Mouse (Mus musculus) MEL (cell line): ENCODE results near the gene Scrn1. TPM values are rescaled to one million over a fixed set of nuclear protein-coding genes. Genes with fewer than 3 reads are reported as not detected.

ENCODE experiments used
- DNase-seq: peaks from one replicate; pipeline ENCODE4 v3.0.0; 2011; ENCODE audit warnings: low read depth, low spot score
- H3K27ac ChIP-seq: 2 replicates; pipeline ENCODE4 v1.5.1; 2012; ENCODE audit warnings: low read depth, mild to moderate bottlenecking, control low read depth, low read length, moderate library complexity; ENCODE audit not compliant: control insufficient read depth
- H3K27me3 ChIP-seq, 2 experiments: fragments of 150-350 bp in 1 of 2; sonication (generic) in 1 of 2; 2 replicates each; pipeline ENCODE4 v1.6.1; 2012; ENCODE audit warnings: low read length in 2 of 2, mild to moderate bottlenecking in 2 of 2, improper control_type of control experiment in 1 of 2, moderate library complexity in 1 of 2; ENCODE audit not compliant: insufficient read depth in 2 of 2, control insufficient read depth in 1 of 2
- H3K36me3 ChIP-seq, 2 experiments: 2 replicates each; pipeline ENCODE4 v1.6.1; 2012 to 2014; ENCODE audit warnings: low read length in 2 of 2, improper control_type of control experiment in 1 of 2, inconsistent platforms in 1 of 2, mild to moderate bottlenecking in 1 of 2; ENCODE audit not compliant: insufficient read depth in 2 of 2, control insufficient read depth in 1 of 2
- H3K4me1 ChIP-seq, 2 experiments: fragments of 150-350 bp in 1 of 2; sonication (generic) in 1 of 2; 2 replicates each; pipeline ENCODE4 v1.6.1; 2012; ENCODE audit warnings: low read length in 2 of 2, improper control_type of control experiment in 1 of 2, mild to moderate bottlenecking in 1 of 2; ENCODE audit not compliant: insufficient read depth in 2 of 2, control insufficient read depth in 1 of 2
- H3K4me3 ChIP-seq, 2 experiments: fragments of 150-350 bp in 1 of 2; sonication (generic) in 1 of 2; 2 replicates each; pipeline ENCODE4 v1.5.1; 2012; ENCODE audit warnings: low read depth in 2 of 2, low read length in 2 of 2, mild to moderate bottlenecking in 2 of 2, moderate library complexity in 2 of 2, control low read depth in 1 of 2, improper control_type of control experiment in 1 of 2; ENCODE audit not compliant: control insufficient read depth in 1 of 2, insufficient read depth in 1 of 2
- H3K79me2 ChIP-seq: 2 replicates; pipeline ENCODE4 v1.6.1; 2012; ENCODE audit warnings: mild to moderate bottlenecking, low read length, moderate library complexity; ENCODE audit not compliant: control insufficient read depth, poor library complexity, insufficient read depth
- H3K9ac ChIP-seq: 2 replicates; pipeline ENCODE4 v1.6.1; 2012; ENCODE audit warnings: low read depth, mild to moderate bottlenecking, control low read depth, low read length, moderate library complexity; ENCODE audit not compliant: control insufficient read depth, poor library complexity, severe bottlenecking
- H3K9me3 ChIP-seq: fragments of 150-350 bp; sonication (generic); replicated peaks from 2 replicates; pipeline ENCODE4 v1.6.1; 2012; ENCODE audit warnings: mild to moderate bottlenecking, low read length, improper control_type of control experiment, moderate library complexity; ENCODE audit not compliant: insufficient read depth
- CHD1 ChIP-seq: IDR thresholded peaks from 2 replicates; pipeline ENCODE4 v1.6.1; 2012; ENCODE audit warnings: low read depth, mild to moderate bottlenecking, inconsistent platforms, low read length, improper control_type of control experiment
- CHD2 ChIP-seq: IDR thresholded peaks from 2 replicates; pipeline ENCODE4 v1.6.1; 2011; ENCODE audit warnings: low read length, improper control_type of control experiment
- CTCF ChIP-seq, 3 experiments: IDR thresholded peaks in 2 of 3; conservative IDR thresholded peaks in 1 of 3; 2 replicates each; pipeline ENCODE4 v1.5.1; 2011 to 2012; ENCODE audit warnings: low read length in 3 of 3, low read depth in 2 of 3, mild to moderate bottlenecking in 2 of 3, improper control_type of control experiment in 1 of 3, inconsistent platforms in 1 of 3, mixed read lengths in 1 of 3, moderate library complexity in 1 of 3; ENCODE audit not compliant: control insufficient read depth in 1 of 3, insufficient read depth in 1 of 3, poor library complexity in 1 of 3, severe bottlenecking in 1 of 3
- ELF1 ChIP-seq: IDR thresholded peaks from 2 replicates; pipeline ENCODE4 v1.6.1; 2014; ENCODE audit warnings: low read depth, mild to moderate bottlenecking, inconsistent platforms, low read length, improper control_type of control experiment, moderate library complexity
- EP300 ChIP-seq, 2 experiments: IDR thresholded peaks; 2 replicates each; pipeline ENCODE4 v1.6.1; 2011; ENCODE audit warnings: improper control_type of control experiment in 2 of 2, low read length in 2 of 2, low read depth in 1 of 2, mild to moderate bottlenecking in 1 of 2
- ETS1 ChIP-seq: IDR thresholded peaks from 2 replicates; pipeline ENCODE4 v1.6.1; 2012; ENCODE audit warnings: low read depth, mild to moderate bottlenecking, inconsistent platforms, low read length, improper control_type of control experiment, moderate library complexity
- GATA1 ChIP-seq: IDR thresholded peaks from 2 replicates; pipeline ENCODE4 v1.6.1; 2011; ENCODE audit warnings: low read depth, low read length, improper control_type of control experiment
- HCFC1 ChIP-seq: IDR thresholded peaks from 2 replicates; pipeline ENCODE4 v1.6.1; 2012; ENCODE audit warnings: low read depth, mild to moderate bottlenecking, inconsistent platforms, low read length, improper control_type of control experiment, moderate library complexity
- JUND ChIP-seq: IDR thresholded peaks from 2 replicates; pipeline ENCODE4 v1.6.1; 2011; ENCODE audit warnings: low read depth, mild to moderate bottlenecking, improper control_type of control experiment, low read length
- MAX ChIP-seq: IDR thresholded peaks from 2 replicates; pipeline ENCODE4 v1.6.1; 2011; ENCODE audit warnings: low read length, improper control_type of control experiment
- MAZ ChIP-seq: IDR thresholded peaks from 2 replicates; pipeline ENCODE4 v1.6.1; 2012; ENCODE audit warnings: low read depth, mild to moderate bottlenecking, inconsistent platforms, low read length, improper control_type of control experiment
- MEF2A ChIP-seq: IDR thresholded peaks from 2 replicates; pipeline ENCODE4 v1.6.1; 2014; ENCODE audit warnings: low read depth, mild to moderate bottlenecking, inconsistent platforms, low read length, improper control_type of control experiment; ENCODE audit not compliant: poor library complexity, insufficient replicate concordance, severe bottlenecking; ENCODE audit errors: extremely low read depth
- MYB ChIP-seq: IDR thresholded peaks from 2 replicates; pipeline ENCODE4 v1.6.1; 2011; ENCODE audit warnings: mild to moderate bottlenecking, low read depth, low read length, improper control_type of control experiment
- MYC ChIP-seq: IDR thresholded peaks from 2 replicates; pipeline ENCODE4 v1.6.1; 2011; ENCODE audit warnings: low read depth, mild to moderate bottlenecking, low read length, improper control_type of control experiment, moderate library complexity
- NELFE ChIP-seq: IDR thresholded peaks from 2 replicates; pipeline ENCODE4 v1.6.1; 2011; ENCODE audit warnings: low read depth, low read length, improper control_type of control experiment
- NRF1 ChIP-seq: IDR thresholded peaks from 2 replicates; pipeline ENCODE4 v1.6.1; 2014; ENCODE audit warnings: low read depth, mild to moderate bottlenecking, inconsistent platforms, low read length, improper control_type of control experiment, moderate library complexity; ENCODE audit not compliant: poor library complexity, insufficient read depth, severe bottlenecking
- POLR2A ChIP-seq, 2 experiments: IDR thresholded peaks; 2 replicates each; pipeline ENCODE4 v1.6.1; 2011 to 2012; ENCODE audit warnings: low read length in 2 of 2, mild to moderate bottlenecking in 2 of 2, control low read depth in 1 of 2, improper control_type of control experiment in 1 of 2, low read depth in 1 of 2, moderate library complexity in 1 of 2; ENCODE audit not compliant: control insufficient read depth in 1 of 2, insufficient read depth in 1 of 2, poor library complexity in 1 of 2
- SIN3A ChIP-seq: IDR thresholded peaks from 2 replicates; pipeline ENCODE4 v1.6.1; 2012; ENCODE audit warnings: low read length, improper control_type of control experiment, inconsistent platforms
- SMC3 ChIP-seq: IDR thresholded peaks from 2 replicates; pipeline ENCODE4 v1.6.1; 2011; ENCODE audit warnings: low read depth, low read length, improper control_type of control experiment
- TAL1 ChIP-seq: IDR thresholded peaks from 2 replicates; pipeline ENCODE4 v1.6.1; 2012; ENCODE audit warnings: mild to moderate bottlenecking, inconsistent platforms, low read length, moderate library complexity, mixed read lengths
- TBP ChIP-seq: IDR thresholded peaks from 2 replicates; pipeline ENCODE4 v1.8.0; 2011; ENCODE audit warnings: low read depth, low read length, improper control_type of control experiment
- TCF12 ChIP-seq: IDR thresholded peaks from 2 replicates; pipeline ENCODE4 v1.6.1; 2014; ENCODE audit warnings: low read depth, mild to moderate bottlenecking, inconsistent platforms, low read length, improper control_type of control experiment, moderate library complexity
- UBTF ChIP-seq: IDR thresholded peaks from 2 replicates; pipeline ENCODE4 v1.6.1; 2012; ENCODE audit warnings: low read depth, mild to moderate bottlenecking, inconsistent platforms, low read length, improper control_type of control experiment, moderate library complexity, borderline replicate concordance; ENCODE audit not compliant: insufficient read depth
- USF1 ChIP-seq: IDR thresholded peaks from 2 replicates; pipeline ENCODE4 v1.6.1; 2014; ENCODE audit warnings: low read depth, mild to moderate bottlenecking, inconsistent platforms, low read length, improper control_type of control experiment, moderate library complexity
- USF2 ChIP-seq, 2 experiments: IDR thresholded peaks; 2 replicates each; pipeline ENCODE4 v1.6.1; 2011 to 2012; ENCODE audit warnings: improper control_type of control experiment in 2 of 2, low read length in 2 of 2, borderline replicate concordance in 1 of 2, inconsistent platforms in 1 of 2, low read depth in 1 of 2, mild to moderate bottlenecking in 1 of 2; ENCODE audit not compliant: insufficient read depth in 1 of 2
- ZKSCAN1 ChIP-seq: IDR thresholded peaks from 2 replicates; pipeline ENCODE4 v1.6.1; 2012; ENCODE audit warnings: low read depth, mild to moderate bottlenecking, inconsistent platforms, low read length, improper control_type of control experiment, moderate library complexity
- ZNF384 ChIP-seq: IDR thresholded peaks from 2 replicates; pipeline ENCODE4 v1.6.1; 2012; ENCODE audit warnings: low read depth, mild to moderate bottlenecking, inconsistent platforms, low read length, improper control_type of control experiment
- polyA plus RNA-seq, 2 experiments: library from polyadenylated mRNA; stranded (reverse) in 1 of 2; unstranded in 1 of 2; fragments of >175 nt in 1 of 2; fragments of >200 nt in 1 of 2; gene quantifications; 2 replicates each; pipeline versions ENCODE4 v1.2.1 to v1.2.4; 2012; ENCODE audit warnings: low replicate concordance in 2 of 2, low read depth in 1 of 2; ENCODE audit not compliant: insufficient read length in 2 of 2, insufficient read depth in 1 of 2, missing spikeins in 1 of 2
- total RNA-seq: library from RNA; depleted of rRNA; stranded (reverse); fragments of 300-350 nt; gene quantifications from 2 replicates; pipeline ENCODE4 v1.2.3, GENCODE M21; 2012

Gene Scrn1
- total and polyA plus RNA-seq, 3 experiments = not detected

GRCm38 (mm10) chr6:54472846-54473715, 93.2 kb downstream of the Scrn1 start:
- H3K4me1 ChIP-seq = no peaks in the 10 kb centered on the region
- no peaks in the 10 kb centered on the region for H3K27me3 ChIP-seq
- no peak overlapping the region for H3K9ac ChIP-seq
- TF ChIP-seq TCF12 (no peak), SIN3A (no peak), GATA1 (no peak), MYB (no peak), TAL1 (no peak), MYC (no peak), SMC3 (no peak), CHD2 (no peak), TBP (no peak), ZNF384 (no peak), MAX (no peak), MEF2A (no peak), NRF1 (no peak), POLR2A (IDR thresholded peaks at IDR 0.05; ENCODE audit: control insufficient read depth in 1 of 2, insufficient read depth in 1 of 2, low read depth in 1 of 2, low read length in 2 of 2, poor library complexity in 1 of 2) (no peak), JUND (no peak), ELF1 (no peak), EP300 (IDR thresholded peaks at IDR 0.05; ENCODE audit: low read depth in 1 of 2, low read length in 2 of 2) (no peak), CTCF (IDR thresholded peaks at IDR 0.05 in 2 of 3, conservative IDR thresholded peaks at IDR 0.05 in 1 of 3; ENCODE audit: control insufficient read depth in 1 of 3, insufficient read depth in 1 of 3, low read depth in 2 of 3, low read length in 3 of 3, poor library complexity in 1 of 3, severe bottlenecking in 1 of 3) (no peak), UBTF (no peak)
- TF ChIP-seq, all 39 proteins: peak for 0
- Histone ChIP-seq H3K4me3 (no peak overlapping the region), H3K9me3 (no peaks in the 10 kb centered on the region), H3K79me2 (no peaks in the 10 kb centered on the region), H3K36me3 (no peaks in the 10 kb centered on the region), H3K27ac (no peak overlapping the region)
- DNase-seq = no peak

GRCm38 (mm10) chr6:54471866-54472265, 94.4 kb downstream of the Scrn1 start:
- no peaks in the 10 kb centered on the region for H3K79me2 ChIP-seq
- H3K4me3 ChIP-seq = no peak overlapping the region
- no peaks in the 10 kb centered on the region for H3K9me3 ChIP-seq
- TF ChIP-seq HCFC1 (no peak), USF1 (no peak), MYB (no peak), CHD2 (no peak), ETS1 (no peak), ZNF384 (no peak), NRF1 (no peak), JUND (no peak), USF2 (IDR thresholded peaks at IDR 0.05; ENCODE audit: borderline replicate concordance in 1 of 2, insufficient read depth in 1 of 2, low read depth in 1 of 2, low read length in 2 of 2) (no peak), NELFE (no peak), TAL1 (no peak), GATA1 (no peak), ELF1 (no peak), CHD1 (no peak), ZKSCAN1 (no peak), MAZ (no peak), SIN3A (no peak), MYC (no peak)
- H3K9ac ChIP-seq = no peak overlapping the region
- no peaks in the 10 kb centered on the region for H3K4me1 ChIP-seq
- H3K27me3 ChIP-seq = no peaks in the 10 kb centered on the region
- DNase-seq = no peak
- H3K27ac ChIP-seq = no peak overlapping the region
- no peaks in the 10 kb centered on the region for H3K36me3 ChIP-seq
